Mouse (Mus musculus) limb, embryonic 14.5 days (tissue): ENCODE results near the gene Psmb3. TPM values are rescaled to one million over a fixed set of nuclear protein-coding genes. Genes with fewer than 3 reads are reported as not detected.

Experiments used
- ATAC-seq: fragments of 200-750 bp; cut with Nextera tagmentation; 2 replicates; pipeline ENCODE4 v1.8.0; 2017; ENCODE audit warnings: low read depth, moderate number of reproducible peaks, moderate TSS enrichment; ENCODE audit not compliant: low FRiP score
- DNase-seq: peaks from one replicate; pipeline ENCODE4 v3.0.0-alpha.2; 2015; ENCODE audit warnings: low spot score
- H3K27ac ChIP-seq: fragments of 300-500 bp; sonication (generic); replicated peaks from 2 replicates; pipeline ENCODE4 v1.5.1; 2014; ENCODE audit warnings: low read depth, mild to moderate bottlenecking, low read length, moderate library complexity, mixed read lengths
- H3K27me3 ChIP-seq: fragments of 300-500 bp; sonication (generic); 2 replicates; pipeline ENCODE4 v1.6.1; 2014; ENCODE audit warnings: low read length, mixed read lengths; ENCODE audit not compliant: control insufficient read depth, insufficient read depth
- H3K36me3 ChIP-seq: fragments of 300-500 bp; sonication (generic); 2 replicates; pipeline ENCODE4 v1.6.1; 2014; ENCODE audit warnings: mild to moderate bottlenecking, low read length, moderate library complexity, mixed read lengths; ENCODE audit not compliant: control insufficient read depth, insufficient read depth
- H3K4me1 ChIP-seq: fragments of 300-500 bp; sonication (generic); 2 replicates; pipeline ENCODE4 v1.6.1; 2014; ENCODE audit warnings: antibody characterized with exemption, low read length, mixed read lengths; ENCODE audit not compliant: control insufficient read depth, insufficient read depth
- H3K4me2 ChIP-seq: fragments of 300-500 bp; sonication (generic); replicated peaks from 2 replicates; pipeline ENCODE4 v1.6.1; 2014; ENCODE audit warnings: low read depth, mild to moderate bottlenecking, low read length, moderate library complexity; ENCODE audit not compliant: severe bottlenecking
- H3K4me3 ChIP-seq: fragments of 300-500 bp; sonication (generic); replicated peaks from 2 replicates; pipeline ENCODE4 v1.5.1; 2014; ENCODE audit warnings: low read length
- H3K9ac ChIP-seq: fragments of 300-500 bp; sonication (generic); 2 replicates; pipeline ENCODE4 v1.6.1; 2014; ENCODE audit warnings: mild to moderate bottlenecking, low read depth, low read length, moderate library complexity; ENCODE audit not compliant: severe bottlenecking
- H3K9me3 ChIP-seq: fragments of 300-500 bp; sonication (generic); 2 replicates; pipeline ENCODE4 v1.6.1; 2016; ENCODE audit warnings: low read length; ENCODE audit not compliant: control insufficient read depth
- POLR2A ChIP-seq: fragments of 200-500 bp; IDR thresholded peaks from 2 replicates; pipeline ENCODE4 v1.8.0; 2012; ENCODE audit warnings: inconsistent platforms, mild to moderate bottlenecking, moderate library complexity, borderline replicate concordance; ENCODE audit not compliant: insufficient read depth, insufficient read length; ENCODE audit errors: extremely low read depth
- WGBS: fragments of 180-500 bp; shearing (Covaris S2); extraction: QIAGEN DNeasy Blood & Tissue Kit; methylation state at CpG from one replicate; pipeline ENCODE4 v1.1.7; 2014; 5-methylcytosine and 5-hydroxymethylcytosine counted together
- polyA plus RNA-seq, 2 experiments: library from polyadenylated mRNA; depleted of rRNA in 1 of 2; stranded (reverse) in 1 of 2; unstranded in 1 of 2; fragments of >200 nt; fragmentation: Nextera tagmentation in 1 of 2; extraction: Ambion mirVana in 1 of 2; gene quantifications; 2 replicates each; pipeline versions ENCODE4 v1.2.1 to v1.2.3; 2012 to 2014

Gene Psmb3
- polyA plus RNA-seq, 2 experiments, result 368 to 508 TPM

DNA sequence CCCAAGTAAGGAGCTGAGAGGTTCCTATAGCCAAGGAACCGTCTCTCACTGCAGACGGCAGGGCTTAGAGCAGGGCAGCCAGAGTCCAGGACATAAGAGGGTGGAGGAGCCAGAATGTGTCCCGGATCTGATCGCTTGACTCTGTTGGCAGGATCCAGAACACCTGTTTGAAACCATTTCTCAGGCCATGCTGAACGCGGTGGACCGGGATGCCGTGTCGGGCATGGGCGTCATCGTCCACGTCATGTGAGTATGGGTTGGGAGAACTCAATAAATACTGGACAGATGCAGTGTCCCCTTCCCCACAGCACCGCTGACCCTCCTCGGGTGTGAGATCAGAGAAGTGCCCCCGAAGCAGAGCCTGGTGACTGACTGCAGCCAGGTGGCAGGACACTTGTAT lies 9.1 kb downstream of the Psmb3 start:
- Histone ChIP-seq H3K9ac (no peak overlapping the region), H3K27ac (no peak overlapping the region), H3K4me2 (no peak overlapping the region), H3K9me3 (no peaks in the 10 kb centered on the region), H3K4me3 (no peak overlapping the region), H3K4me1 (no peaks in the 10 kb centered on the region), H3K27me3 (no peaks in the 10 kb centered on the region), H3K36me3 (peaks cover 65% of the 10 kb centered on the region)
- ATAC-seq (no peak), DNase-seq (no peak)
- TF ChIP-seq POLR2A, result no peak
- 89% methylated on average over 15 of the region's 15 CpGs for WGBS

DNA sequence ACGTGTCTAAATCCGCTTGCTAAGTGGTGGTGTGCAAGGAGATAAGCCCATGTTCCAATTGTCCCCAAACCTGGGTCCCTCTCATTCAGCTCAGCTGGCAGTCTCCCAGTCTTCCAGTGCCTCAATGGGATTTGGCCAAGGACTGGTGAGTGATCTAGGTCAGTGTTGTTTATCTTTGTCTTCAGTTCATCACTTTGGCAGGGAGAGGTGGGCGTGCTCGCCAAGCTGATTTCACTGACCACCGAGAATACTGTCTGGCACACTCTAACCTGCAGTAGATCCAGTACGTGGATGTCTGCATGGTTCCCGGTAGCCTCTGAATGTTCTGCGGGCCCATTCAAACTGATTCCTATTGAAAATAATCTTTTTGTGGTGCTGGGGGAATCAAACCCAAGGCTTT lies 10.7 kb downstream of the Psmb3 start:
- TF ChIP-seq POLR2A, result no peak
- no peak overlapping the region for H3K4me2 ChIP-seq
- ATAC-seq (no peak), DNase-seq (no peak)
- no peaks in the 10 kb centered on the region for H3K27me3 ChIP-seq
- H3K4me1 ChIP-seq, result no peaks in the 10 kb centered on the region
- H3K9me3 ChIP-seq, result no peaks in the 10 kb centered on the region
- no peak overlapping the region for H3K27ac ChIP-seq
- H3K4me3 ChIP-seq, result no peak overlapping the region
- H3K9ac ChIP-seq, result no peak overlapping the region
- peaks cover 68% of the 10 kb centered on the region for H3K36me3 ChIP-seq
- 90% methylated on average over 8 of the region's 8 CpGs for WGBS

DNA sequence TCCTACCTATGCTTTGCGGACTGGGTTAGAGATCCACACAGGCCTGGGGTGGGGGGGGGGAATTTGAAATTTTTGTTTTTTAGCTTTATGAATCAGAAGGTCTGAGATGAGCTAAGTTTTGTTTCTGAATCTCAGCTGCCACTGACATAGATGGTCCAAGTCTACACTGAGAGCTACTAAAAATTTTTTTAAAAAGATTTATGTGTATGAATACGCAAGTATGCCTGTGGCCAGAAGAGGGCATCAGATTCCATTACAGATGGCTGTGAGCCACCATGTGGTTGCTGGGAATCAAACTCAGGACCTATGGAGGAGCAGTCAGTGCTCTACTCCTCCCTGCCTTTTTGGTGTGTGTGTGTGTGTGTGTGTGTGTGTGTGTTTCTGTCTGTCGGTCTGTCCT lies 11.2 kb downstream of the Psmb3 start:
- Histone ChIP-seq H3K27me3 (no peaks in the 10 kb centered on the region), H3K36me3 (peaks cover 68% of the 10 kb centered on the region), H3K9me3 (no peaks in the 10 kb centered on the region), H3K4me1 (no peaks in the 10 kb centered on the region), H3K27ac (no peak overlapping the region), H3K4me2 (no peak overlapping the region), H3K9ac (no peak overlapping the region), H3K4me3 (no peak overlapping the region)
- DNase-seq (no peak), ATAC-seq (no peak)
- no peak for TF ChIP-seq POLR2A
- 98% methylated on average over 3 of the region's 3 CpGs for WGBS

DNA sequence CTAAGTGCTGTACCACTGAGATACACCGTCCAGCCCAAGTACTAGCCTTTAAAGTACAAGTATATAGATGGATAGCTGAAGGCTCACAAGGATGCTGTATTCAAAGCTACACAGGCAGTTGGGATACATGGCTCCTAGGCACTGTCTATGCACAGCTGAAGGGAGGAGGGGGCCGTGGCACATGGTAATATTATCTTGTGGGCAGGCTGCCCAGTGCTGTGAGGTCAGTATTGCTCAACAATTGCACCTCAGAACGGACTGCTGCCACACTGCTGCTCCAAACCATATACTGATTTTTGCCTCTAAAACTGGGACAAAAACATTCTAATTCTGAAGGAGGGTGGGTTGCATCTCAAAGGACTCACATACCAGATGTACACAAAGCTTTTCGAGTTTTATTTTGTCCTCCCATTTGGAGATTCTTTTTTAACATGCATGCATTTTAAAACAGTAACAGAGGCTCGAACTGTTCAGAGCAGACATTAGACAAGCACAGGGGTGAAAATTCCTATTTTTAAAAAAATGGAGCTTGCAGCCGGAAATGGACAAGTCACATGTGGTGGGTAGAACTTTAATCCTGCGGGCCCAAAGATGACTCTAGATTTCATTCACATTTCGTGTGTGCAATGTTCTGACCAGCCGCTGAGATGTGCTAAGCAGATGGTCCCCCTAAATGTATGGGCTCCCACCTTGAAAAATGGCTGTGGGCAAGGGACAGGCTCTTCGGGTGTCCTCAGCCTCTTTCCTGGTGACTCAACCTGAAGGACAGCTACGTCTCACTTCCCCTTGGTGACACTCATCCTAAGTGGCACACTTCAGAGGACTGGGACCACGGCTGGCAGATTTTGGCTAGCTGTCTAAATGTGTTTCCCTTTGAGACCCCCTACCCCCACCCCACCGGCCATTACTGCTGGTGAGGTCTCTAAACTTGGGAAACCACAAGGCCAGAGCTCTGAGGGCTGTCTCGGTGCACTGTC lies 11.9 kb downstream of the Psmb3 start:
- no peaks in the 10 kb centered on the region for H3K9me3 ChIP-seq
- H3K36me3 ChIP-seq, result peaks cover 73% of the 10 kb centered on the region
- no peaks in the 10 kb centered on the region for H3K4me1 ChIP-seq
- H3K27me3 ChIP-seq, result no peaks in the 10 kb centered on the region
- ATAC-seq (0 out of 2 replicates have a peak, but pooled peaks have one; percentile 11), DNase-seq (peak; percentile 41)
- no peak overlapping the region for H3K9ac ChIP-seq
- WGBS, result 89% methylated on average over 14 of the region's 14 CpGs
- H3K4me3 ChIP-seq, result no peak overlapping the region
- no peak overlapping the region for H3K27ac ChIP-seq
- no peak for TF ChIP-seq POLR2A
- H3K4me2 ChIP-seq, result no peak overlapping the region

DNA sequence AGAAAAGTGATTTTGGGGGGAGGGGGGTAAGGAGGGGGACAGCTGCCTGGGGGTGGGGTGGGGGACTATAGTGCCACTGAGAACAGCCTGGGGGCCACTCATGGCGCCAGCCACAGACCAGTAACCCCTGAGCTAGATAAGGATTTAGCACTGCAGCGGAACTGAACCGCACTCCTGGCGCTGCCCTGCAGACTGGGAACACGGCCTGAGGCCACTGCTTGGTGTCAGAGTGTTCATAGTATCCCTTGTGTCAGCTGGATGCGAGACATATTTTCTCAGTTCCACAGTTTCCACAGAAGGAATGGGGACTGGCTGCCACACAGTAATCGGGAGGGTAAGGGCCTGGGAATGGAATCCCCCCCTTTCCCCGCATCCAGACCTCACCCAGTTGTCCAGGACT lies 12.8 kb downstream of the Psmb3 start:
- H3K9me3 ChIP-seq, result no peaks in the 10 kb centered on the region
- ATAC-seq, result no peak
- no peak overlapping the region for H3K4me2 ChIP-seq
- H3K27ac ChIP-seq, result no peak overlapping the region
- no peaks in the 10 kb centered on the region for H3K27me3 ChIP-seq
- no peaks in the 10 kb centered on the region for H3K4me1 ChIP-seq
- 92% methylated on average over 6 of the region's 8 CpGs for WGBS
- H3K4me3 ChIP-seq, result no peak overlapping the region
- peaks cover 80% of the 10 kb centered on the region for H3K36me3 ChIP-seq
- DNase-seq, result no peak
- H3K9ac ChIP-seq, result no peak overlapping the region
- no peak for TF ChIP-seq POLR2A
